Mouse (Mus musculus) spleen, adult 2 months (tissue): ENCODE data around the gene Adi1.

Experiments
- CTCF ChIP-seq: fragments of 200-500 bp; IDR thresholded peaks from 2 replicates; pipeline ENCODE4 v1.5.1; 2011; ENCODE audit warnings: mild to moderate bottlenecking, inconsistent platforms; ENCODE audit not compliant: insufficient read depth, insufficient read length, insufficient replicate concordance; ENCODE audit errors: extremely low read depth
- POLR2A ChIP-seq: fragments of 200-500 bp; IDR thresholded peaks from 2 replicates; pipeline ENCODE4 v1.6.1; 2011; ENCODE audit warnings: low read depth, low read length, inconsistent platforms

DNA sequence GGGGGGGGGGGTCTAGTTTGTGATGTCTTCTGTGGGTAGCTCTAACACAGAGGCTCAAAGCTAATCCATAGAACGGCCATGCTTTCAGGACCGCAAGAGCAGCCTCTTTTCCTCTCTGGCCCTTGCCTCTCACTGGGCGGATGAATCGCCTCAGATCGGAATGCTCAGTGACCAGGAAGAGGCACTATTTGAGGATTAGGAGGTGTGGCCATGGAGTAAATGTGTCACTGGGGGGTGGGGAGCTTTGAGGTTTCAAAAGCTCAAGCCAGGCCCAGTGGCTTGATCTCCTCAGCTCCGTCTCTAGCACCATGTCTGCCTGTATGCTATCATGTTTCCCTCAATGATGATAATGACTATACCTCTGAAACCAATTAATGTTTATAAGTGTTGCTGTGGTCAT lies 14.0 kb downstream of the Adi1 start:
- TF ChIP-seq POLR2A, result no peak
- no peak for TF ChIP-seq CTCF
